Mouse (Mus musculus) kidney, embryonic 14.5 days (tissue): ENCODE data around the gene F9. TPM values are rescaled to one million over a fixed set of nuclear protein-coding genes. Genes with fewer than 3 reads are reported as not detected.

Experiments used
- ATAC-seq: fragments of 200-750 bp; cut with Nextera tagmentation; 2 replicates; pipeline ENCODE4 v1.8.0; 2017; ENCODE audit warnings: moderate number of reproducible peaks, mild to moderate bottlenecking, moderate TSS enrichment, moderate library complexity; ENCODE audit not compliant: low FRiP score, low TSS enrichment
- H3K27ac ChIP-seq: fragments of 300-500 bp; sonication (generic); 2 replicates; pipeline ENCODE4 v1.5.1; 2014; ENCODE audit warnings: low read depth, mild to moderate bottlenecking, low read length, moderate library complexity, mixed read lengths
- H3K27me3 ChIP-seq: fragments of 300-500 bp; sonication (generic); 2 replicates; pipeline ENCODE4 v1.6.1; 2014; ENCODE audit warnings: mild to moderate bottlenecking, low read length; ENCODE audit not compliant: control insufficient read depth, insufficient read depth
- H3K36me3 ChIP-seq: fragments of 300-500 bp; sonication (generic); 2 replicates; pipeline ENCODE4 v1.6.1; 2014; ENCODE audit warnings: low read length, mixed read lengths; ENCODE audit not compliant: control insufficient read depth, insufficient read depth
- H3K4me1 ChIP-seq: fragments of 300-500 bp; sonication (generic); 2 replicates; pipeline ENCODE4 v1.6.1; 2014; ENCODE audit warnings: low read length, mixed read lengths; ENCODE audit not compliant: control insufficient read depth, insufficient read depth
- H3K4me2 ChIP-seq: fragments of 300-500 bp; sonication (generic); replicated peaks from 2 replicates; pipeline ENCODE4 v1.6.1; 2014; ENCODE audit warnings: low read depth, mild to moderate bottlenecking, low read length
- H3K4me3 ChIP-seq: fragments of 300-500 bp; sonication (generic); 2 replicates; pipeline ENCODE4 v1.5.1; 2014; ENCODE audit warnings: mild to moderate bottlenecking, low read length
- H3K9ac ChIP-seq: fragments of 300-500 bp; sonication (generic); 2 replicates; pipeline ENCODE4 v1.6.1; 2014; ENCODE audit warnings: low read depth, mild to moderate bottlenecking, low read length, moderate library complexity
- H3K9me3 ChIP-seq: fragments of 300-500 bp; sonication (generic); 2 replicates; pipeline ENCODE4 v1.6.1; 2016; ENCODE audit warnings: low read length; ENCODE audit not compliant: control insufficient read depth
- WGBS: fragments of 180-500 bp; shearing (Covaris S2); extraction: QIAGEN DNeasy Blood & Tissue Kit; methylation state at CpG from one replicate; pipeline ENCODE4 v1.1.7; 2014; 5-methylcytosine and 5-hydroxymethylcytosine counted together
- polyA plus RNA-seq: library from polyadenylated mRNA; unstranded; fragments of >200 nt; fragmentation: Nextera tagmentation; extraction: Ambion mirVana; gene quantifications from 2 replicates; pipeline ENCODE4 v1.2.1, GENCODE M21; 2014

Gene F9
- polyA plus RNA-seq, 1 experiment from 2014 or later: not detected

DNA sequence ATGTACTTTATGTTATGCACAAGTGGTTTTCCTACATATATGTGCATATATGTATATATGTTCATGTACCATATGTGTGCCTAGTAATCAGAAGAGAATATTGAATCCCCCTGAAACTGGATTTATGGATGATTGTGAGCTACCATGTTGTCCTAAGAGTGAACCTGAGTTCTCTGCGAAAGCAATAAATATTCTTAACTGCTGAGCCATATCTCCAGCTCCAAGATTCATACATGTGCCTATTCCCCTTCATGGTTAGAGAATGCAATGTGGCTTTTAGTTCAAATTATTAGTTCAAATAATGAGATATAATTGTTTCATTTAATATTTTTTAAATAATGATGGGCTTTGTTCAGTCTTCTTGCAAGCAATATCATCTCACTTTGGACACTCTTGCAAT is 55.5 kb downstream of the F9 start:
- H3K4me3 ChIP-seq: no peak overlapping the region
- H3K9ac ChIP-seq: no peak overlapping the region
- H3K4me1 ChIP-seq: no peaks in the 10 kb centered on the region
- WGBS: 86% methylated on average over 1 of the region's 1 CpGs
- H3K27ac ChIP-seq: no peak overlapping the region
- H3K9me3 ChIP-seq: no peaks in the 10 kb centered on the region
- H3K4me2 ChIP-seq: no peak overlapping the region
- no peaks in the 10 kb centered on the region for H3K27me3 ChIP-seq
- no peaks in the 10 kb centered on the region for H3K36me3 ChIP-seq
- no peak for ATAC-seq

DNA sequence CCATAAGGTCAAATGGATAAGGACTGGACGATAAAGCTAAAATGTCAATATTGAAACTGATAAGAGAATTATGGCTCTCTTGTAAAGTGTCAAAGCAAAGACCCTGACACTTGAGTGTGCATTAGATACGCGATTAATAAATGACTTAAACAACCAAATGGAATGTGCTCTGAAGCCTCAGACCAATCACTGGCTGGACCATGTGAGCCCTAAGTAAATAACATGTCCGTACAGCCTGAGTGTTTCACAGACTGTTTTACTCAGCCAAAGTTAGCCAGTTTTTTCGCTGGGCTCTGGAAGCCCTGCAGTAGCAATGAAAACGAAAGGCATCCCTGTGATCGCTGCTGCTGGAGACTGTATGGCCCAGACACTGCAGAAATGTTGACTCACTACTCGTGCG is 55.9 kb downstream of the F9 start:
- no peak for ATAC-seq
- Histone ChIP-seq H3K27ac (no peak overlapping the region), H3K9ac (no peak overlapping the region), H3K4me2 (no peak overlapping the region), H3K4me3 (no peak overlapping the region), H3K36me3 (no peaks in the 10 kb centered on the region), H3K4me1 (no peaks in the 10 kb centered on the region), H3K9me3 (no peaks in the 10 kb centered on the region), H3K27me3 (no peaks in the 10 kb centered on the region)
- 80% methylated on average over 9 of the region's 9 CpGs for WGBS

DNA sequence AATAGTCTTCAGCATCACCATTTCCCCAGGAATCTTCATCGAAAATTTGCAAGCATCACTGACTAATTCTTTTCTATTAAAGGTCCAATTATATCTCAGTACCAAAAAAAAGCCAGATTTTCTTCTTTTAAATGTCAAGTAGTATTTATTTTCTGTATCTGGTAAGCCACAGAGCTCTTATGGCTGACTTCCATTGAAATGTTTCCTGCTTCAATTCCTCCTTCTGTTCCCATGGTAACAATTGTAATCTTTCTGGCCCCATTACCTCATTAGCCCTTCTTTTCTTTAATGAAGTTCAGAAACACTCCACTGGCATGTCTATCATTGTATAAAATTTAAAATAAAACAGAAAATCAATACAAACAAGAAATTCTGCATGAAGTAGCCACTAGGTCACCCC is 76.1 kb downstream of the F9 start:
- Histone ChIP-seq H3K9ac (no peak overlapping the region), H3K27ac (no peak overlapping the region), H3K27me3 (no peaks in the 10 kb centered on the region), H3K9me3 (no peaks in the 10 kb centered on the region), H3K4me3 (no peak overlapping the region), H3K36me3 (no peaks in the 10 kb centered on the region), H3K4me2 (no peak overlapping the region), H3K4me1 (no peaks in the 10 kb centered on the region)
- ATAC-seq: no peak
- 79% methylated on average over 1 of the region's 1 CpGs for WGBS

Other genes starting within 250 kb of the F9 start
- 0.79 and 1.9 TPM in 2 replicates for gene Mcf2, start 179.6 kb downstream of the F9 start, polyA plus RNA-seq